Mouse (Mus musculus) small intestine, adult 2 months (tissue): ENCODE data around the gene Lztfl1.

Experiments used
- CTCF ChIP-seq: fragments of 200-500 bp; IDR thresholded peaks from 2 replicates; pipeline ENCODE4 v1.5.1; 2012; ENCODE audit warnings: low read depth, mild to moderate bottlenecking, control low read depth, inconsistent platforms, low read length, moderate library complexity, mixed read lengths; ENCODE audit not compliant: insufficient replicate concordance, insufficient read length; ENCODE audit errors: extremely low read depth
- POLR2A ChIP-seq: fragments of 200-500 bp; IDR thresholded peaks from 2 replicates; pipeline ENCODE4 v1.6.1; 2012; ENCODE audit warnings: low read depth, mild to moderate bottlenecking, control low read depth, inconsistent platforms, low read length, moderate library complexity

- TF ChIP-seq CTCF (no peak), POLR2A (no peak)
Observed at GRCm38 (mm10) chr9:123754333-123754732, 36.8 kb upstream of the Lztfl1 start.
